Mouse (Mus musculus): Measurements from ENCODE around the gene Gm20696.

Gm20696 gene

GRCm38 (mm10) chr6:99566921-99567320, 99.7 kb downstream of the Gm20696 start:
- DNase-seq (ENCODE audit: low read depth): no peak

- DNase-seq (ENCODE audit: low read depth): no peak
These were observed 101.8 kb downstream of the Gm20696 start for GRCm38 (mm10) chr6:99564766-99565165.

DNA sequence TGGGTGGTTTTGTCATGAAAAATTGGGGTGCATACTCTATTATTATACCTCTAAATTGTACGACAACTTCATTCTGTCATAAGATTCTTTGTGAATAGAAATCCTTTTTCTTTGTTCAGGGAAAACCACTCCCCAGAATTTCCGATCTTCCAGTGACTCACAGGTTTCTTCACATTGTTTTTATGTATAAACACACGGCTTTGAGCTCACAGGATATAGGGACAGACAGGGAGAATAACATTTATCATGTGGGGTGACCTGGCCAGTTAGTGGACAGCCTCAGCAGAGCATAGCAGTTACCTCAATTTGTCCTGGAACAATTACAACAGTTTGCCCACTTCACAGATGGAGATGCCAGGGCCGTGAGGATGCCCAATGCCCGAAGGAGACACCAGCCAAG, 109.6 kb downstream of the Gm20696 start:
- no peak for DNase-seq (ENCODE audit: low read depth)

DNA sequence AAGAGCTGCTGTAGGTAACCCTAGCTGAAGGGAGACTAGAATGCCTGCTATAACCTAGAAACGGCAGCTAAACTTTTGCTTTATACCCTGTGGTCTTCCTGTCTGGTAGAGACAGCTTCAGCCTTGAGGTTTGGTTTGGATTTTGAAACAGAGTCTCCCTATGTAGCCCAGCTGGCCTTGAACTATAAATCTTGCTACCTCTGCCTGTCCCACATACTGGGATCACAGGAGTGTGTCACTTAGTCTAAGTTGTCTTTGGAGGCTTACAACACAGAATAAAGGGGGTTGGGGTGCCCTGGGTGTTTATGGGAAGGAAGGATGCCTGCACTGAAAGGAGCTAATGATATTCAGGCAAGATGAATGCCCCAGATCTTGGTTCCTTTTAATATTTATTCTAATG, 113.8 kb downstream of the Gm20696 start:
- no peak for DNase-seq (ENCODE audit: low read depth)

DNA sequence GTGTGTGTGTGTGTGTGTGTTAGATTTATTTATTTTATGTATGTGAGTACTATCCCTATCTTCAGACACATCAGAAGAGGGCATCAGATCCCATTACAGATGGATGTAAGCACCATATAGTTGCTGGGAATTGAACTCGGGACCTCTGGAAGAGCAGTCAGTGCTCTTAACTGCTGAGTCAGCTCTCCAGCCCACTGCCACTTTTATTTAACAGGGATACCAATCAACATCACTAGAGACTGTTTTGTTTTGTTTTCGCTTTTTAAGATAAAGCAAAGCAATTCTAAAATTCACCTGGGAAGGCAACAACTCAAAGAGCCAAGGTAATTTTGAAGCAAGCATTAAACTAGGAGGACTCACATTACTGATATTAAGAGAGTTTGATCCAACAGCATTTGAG, 120.2 kb downstream of the Gm20696 start:
- no peak for DNase-seq (ENCODE audit: low read depth)

GRCm38 (mm10) chr6:99545437-99545836, 121.2 kb downstream of the Gm20696 start:
- DNase-seq (ENCODE audit: low read depth): no peak

DNA sequence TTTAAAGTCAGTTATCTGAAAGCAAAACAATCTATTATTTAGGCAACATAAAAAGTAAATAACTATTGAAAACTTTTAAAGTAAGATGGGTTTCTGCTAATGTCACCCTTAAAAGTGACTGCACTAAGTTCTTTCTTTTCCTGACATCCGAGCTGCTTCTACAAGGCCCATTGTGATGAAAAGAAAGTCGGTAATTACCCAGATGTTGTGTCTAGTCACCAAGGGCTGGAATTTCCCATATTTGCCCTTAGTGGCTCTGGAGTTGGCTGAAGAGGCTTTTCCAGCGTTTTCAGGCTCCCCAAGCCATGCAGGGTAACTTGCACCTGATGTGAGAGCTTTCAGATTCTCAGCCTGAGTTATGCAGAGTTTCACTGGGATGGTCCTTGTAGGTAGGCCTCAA, 125.5 kb downstream of the Gm20696 start:
- DNase-seq (ENCODE audit: low read depth): no peak

DNA sequence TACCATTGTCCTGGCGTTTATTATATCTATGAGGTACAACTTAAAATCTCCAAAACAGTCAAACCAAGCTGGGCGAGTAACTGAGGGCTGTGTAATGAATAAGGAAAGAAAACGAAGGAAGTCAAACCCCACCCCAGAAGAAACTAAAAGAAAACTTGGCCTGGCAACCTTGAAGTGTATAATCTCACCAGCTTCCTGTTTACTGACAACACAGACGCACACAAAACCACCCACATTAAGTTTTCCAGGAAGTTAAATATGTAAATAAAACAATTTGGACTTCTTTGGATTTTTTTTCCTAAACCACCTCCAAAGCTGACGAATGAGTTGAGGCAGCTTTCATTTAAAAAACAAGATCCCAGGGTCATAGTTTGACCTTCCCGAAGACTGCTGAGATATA, 125.9 kb downstream of the Gm20696 start:
- no peak for DNase-seq (ENCODE audit: low read depth)

DNA sequence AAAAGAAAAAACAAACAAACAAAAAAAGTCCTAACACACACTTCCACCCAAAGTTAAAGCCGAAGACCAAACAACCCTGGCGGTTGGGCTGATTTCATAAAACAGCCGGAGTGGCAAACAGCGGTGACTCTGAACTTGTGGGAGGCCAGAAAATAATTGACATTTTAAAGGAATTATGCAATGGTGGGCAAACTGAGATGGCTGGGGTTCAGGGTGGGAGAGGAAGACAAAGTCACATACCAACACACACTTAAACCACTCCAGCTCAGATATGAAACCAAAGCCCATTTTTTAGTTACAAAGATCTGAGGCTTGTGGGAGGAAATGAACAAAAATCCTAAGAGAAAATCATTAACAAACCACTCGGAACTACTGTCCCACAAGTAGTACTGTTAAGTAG, 126.5 kb downstream of the Gm20696 start:
- DNase-seq (ENCODE audit: low read depth): no peak

GRCm38 (mm10) chr6:99538194-99538941, 128.2 kb downstream of the Gm20696 start:
- DNase-seq (ENCODE audit: low read depth): no peak

DNA sequence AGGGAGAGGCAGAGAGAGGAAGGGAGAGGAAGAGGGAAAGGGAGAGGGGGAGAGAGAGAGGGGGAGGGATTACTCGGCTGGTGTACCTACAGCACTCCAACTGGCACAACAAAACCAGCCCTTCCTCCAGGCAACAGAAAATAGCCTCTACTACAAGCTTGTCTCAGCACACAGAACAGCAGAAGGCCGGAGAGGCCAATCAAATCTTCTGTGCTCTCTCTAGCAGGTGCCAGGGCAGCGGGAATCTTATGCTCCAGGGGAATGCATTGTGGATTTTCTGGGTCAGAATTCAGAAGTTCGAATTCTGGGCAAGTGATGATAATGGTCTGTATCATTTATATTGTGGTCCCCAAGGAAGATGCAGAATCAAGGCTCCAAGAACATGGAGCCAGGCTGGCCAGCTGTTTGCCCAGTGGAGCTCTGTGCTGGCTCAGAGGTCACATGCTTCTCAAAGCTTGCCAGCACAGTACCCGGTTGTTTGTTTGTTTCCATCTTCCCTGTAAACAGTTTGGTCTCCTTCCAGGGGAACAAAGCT, 132.3 kb downstream of the Gm20696 start:
- DNase-seq (ENCODE audit: low read depth): no peak

GRCm38 (mm10) chr6:99532458-99532857, 134.1 kb downstream of the Gm20696 start:
- no peak for DNase-seq (ENCODE audit: low read depth)

GRCm38 (mm10) chr6:99528972-99529371, 137.6 kb downstream of the Gm20696 start:
- no peak for DNase-seq (ENCODE audit: low read depth)

DNA sequence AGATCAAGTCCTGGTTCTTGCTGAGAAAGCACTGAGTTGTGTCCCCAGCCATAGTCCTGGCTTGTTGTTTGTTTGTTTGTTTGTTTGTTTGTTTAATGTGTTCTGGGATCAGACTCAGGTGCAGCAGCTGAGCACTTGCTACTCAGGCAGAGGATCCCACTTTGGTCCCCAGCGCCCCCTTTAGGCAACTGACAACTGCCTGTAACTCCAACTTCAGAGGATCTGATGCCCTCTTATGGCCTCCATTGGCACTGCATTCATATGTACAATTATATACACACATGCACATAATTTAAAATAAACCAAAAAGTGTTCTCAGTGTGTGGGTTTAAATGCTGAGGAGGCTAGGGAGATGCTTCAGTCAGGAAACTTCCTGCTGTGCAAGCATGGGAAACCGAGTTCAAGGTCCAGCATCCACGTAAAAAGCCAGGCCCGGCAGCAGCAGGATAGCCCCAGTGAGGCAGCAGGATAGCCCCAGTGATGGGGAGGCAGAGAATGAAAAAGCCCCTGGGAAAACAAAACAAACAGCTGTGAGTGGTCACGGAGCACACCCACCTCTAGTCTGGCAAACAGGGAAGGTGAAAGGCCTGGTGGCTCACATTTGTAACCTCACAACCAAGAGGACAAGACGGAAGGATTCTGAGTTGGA, 139.0 kb downstream of the Gm20696 start:
- DNase-seq (ENCODE audit: low read depth): no peak

- DNase-seq (ENCODE audit: low read depth): no peak
These were observed 141.2 kb downstream of the Gm20696 start for GRCm38 (mm10) chr6:99525351-99525750.

DNA sequence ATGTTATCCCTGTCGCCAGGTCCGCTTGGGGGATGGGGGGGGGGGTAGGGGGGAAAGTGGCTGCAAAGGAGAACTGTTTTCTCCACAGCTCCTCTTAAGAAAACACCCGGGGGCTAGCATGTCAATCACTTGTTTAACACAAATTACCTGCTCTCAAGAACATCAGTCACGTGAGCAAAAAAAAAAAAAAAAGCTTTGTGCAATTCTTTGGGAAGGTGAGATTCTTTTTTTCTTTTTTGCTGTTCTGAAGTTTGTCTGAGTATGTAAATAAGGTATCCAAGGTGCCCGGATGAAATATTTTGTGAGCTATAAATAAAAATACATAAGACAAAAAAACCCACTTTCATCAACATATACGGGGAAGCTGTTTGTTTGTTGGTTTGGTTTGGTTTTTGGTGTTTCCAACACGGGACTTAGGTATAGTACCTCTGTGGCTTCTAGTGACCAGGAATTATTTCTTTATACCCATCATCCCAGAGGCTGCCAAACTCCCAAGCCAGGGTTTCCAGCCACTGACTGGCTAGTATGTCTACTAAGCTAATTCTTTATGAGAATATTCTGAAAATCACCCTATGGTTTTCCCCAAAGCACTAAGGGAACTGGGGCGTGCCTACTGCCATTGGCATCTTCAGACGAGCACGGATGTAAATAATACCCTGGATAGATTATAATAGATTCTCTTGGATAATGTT, 142.8 kb downstream of the Gm20696 start:
- no peak for DNase-seq (ENCODE audit: low read depth)

GRCm38 (mm10) chr6:99523109-99523632, 143.4 kb downstream of the Gm20696 start:
- DNase-seq (ENCODE audit: low read depth): no peak

DNA sequence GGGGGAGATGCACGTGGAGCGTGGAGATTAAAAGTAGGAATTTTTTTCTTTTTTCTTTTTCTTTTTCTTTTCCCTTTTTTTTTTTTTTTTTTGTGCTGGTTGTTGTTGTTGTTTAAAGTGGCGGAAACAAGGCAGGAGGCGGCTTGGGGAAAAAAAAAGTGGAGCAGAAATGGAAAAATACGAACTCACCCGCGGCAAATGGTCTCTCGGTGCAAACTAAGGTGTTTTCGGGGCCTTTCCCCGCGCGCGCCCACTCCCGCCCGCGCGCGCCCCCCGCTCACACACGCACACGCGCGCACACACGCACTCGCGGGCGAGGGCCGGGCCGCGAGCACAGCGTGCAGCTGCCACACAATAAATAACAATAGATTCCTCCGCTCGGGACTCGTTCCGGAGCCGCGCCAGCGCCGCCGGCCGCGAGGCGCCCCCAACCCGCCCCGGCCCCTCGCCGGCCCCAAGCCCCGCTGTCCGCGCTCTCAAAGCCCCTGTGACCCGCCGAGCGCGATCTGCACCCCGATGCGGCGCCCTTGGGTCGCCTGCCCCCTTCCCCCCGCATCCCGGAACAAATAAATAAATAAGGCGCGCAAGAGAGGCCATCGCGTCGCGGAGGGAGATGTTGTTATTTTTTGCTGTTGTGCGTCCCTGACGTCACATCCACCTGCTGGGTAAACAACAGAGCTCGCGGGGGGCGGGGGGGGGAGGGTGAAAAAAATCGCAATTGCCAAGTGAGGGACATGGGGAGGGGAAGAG, 144.1 kb downstream of the Gm20696 start, which contains the start of gene Foxp1:
Gene Foxp1 (minus strand): TSS at position 363 of the 750 bp plus-strand sequence.
- no peak for DNase-seq (ENCODE audit: low read depth)

- no peak for DNase-seq (ENCODE audit: low read depth)
These were observed 144.8 kb downstream of the Gm20696 start for GRCm38 (mm10) chr6:99521641-99522358.

DNA sequence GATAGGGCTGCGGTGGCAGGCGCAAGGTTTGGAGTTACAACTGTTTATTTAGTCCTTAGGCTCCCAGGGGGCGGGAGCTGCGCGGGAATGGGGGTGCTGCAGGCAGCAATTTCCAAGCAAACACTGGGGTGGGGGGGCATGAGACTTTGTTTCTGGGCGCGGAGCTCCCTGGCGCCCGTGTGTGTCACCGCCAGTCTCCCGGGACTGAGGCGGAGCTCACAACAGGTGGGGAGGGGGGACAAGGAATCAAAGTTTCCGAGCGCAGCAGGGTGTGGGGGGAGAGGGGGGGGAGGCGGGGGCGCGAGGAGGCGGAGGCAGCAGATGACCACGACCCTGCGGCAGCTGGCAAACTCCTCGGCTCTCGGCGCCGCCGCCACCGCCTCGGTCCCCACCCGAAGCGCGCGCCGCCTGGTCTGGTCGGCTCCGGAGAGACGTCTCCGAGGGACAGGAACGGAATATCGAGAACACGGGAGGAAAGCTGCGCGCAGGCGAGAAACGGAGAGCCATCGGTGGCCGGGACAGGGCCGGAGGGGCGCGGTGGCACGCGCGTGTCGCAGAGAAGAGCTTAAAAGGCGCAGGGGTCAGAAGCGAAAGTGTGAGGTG, 145.5 kb downstream of the Gm20696 start:
- DNase-seq (ENCODE audit: low read depth): no peak

- no peak for DNase-seq (ENCODE audit: low read depth)
These were observed 145.9 kb downstream of the Gm20696 start for GRCm38 (mm10) chr6:99520676-99521037.

All from fibroblast of lung, adult 2 months (primary cell).